Mouse (Mus musculus) inflammation-experienced regulatory T-cells, adult 6 months (primary cell): ENCODE results near the gene Ggn. TPM values are rescaled to one million over a fixed set of nuclear protein-coding genes. Genes with fewer than 3 reads are reported as not detected.
"Not testable (repeated sequence)": the region's sequence is repeated elsewhere in the genome, so short reads cannot be mapped to it uniquely, and the experiment has no call there.

Experiments
- ATAC-seq: one replicate; pipeline ENCODE4 v1.8.0; 2017
- polyA plus RNA-seq, 3 experiments: library from polyadenylated mRNA; unstranded; fragments of 100-300 nt; shearing (Covaris generic); gene quantifications; one replicate each; pipeline ENCODE4 v1.2.1; 2017

The Ggn gene
- polyA plus RNA-seq, 3 experiments from 2014 or later: not detected

DNA sequence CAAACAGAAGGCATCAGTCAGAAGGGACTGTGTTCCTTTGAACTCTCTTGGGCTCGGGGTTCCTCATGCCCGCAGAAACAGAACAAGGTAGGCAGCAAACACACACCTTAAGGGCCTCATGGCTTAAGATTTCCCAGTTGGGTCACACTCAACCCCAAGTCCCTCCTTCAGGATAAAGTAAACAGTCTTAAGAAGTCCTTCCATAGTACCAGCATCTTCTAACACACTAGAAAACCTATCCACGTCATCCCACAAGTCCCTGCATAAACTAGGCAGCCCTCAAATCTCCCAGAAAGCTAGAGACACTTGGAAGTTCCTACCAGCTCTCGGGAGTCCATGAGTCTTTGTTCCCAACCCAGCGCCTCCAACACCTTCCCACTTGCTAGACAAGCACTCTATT, 7.7 kb upstream of the Ggn start:
- ATAC-seq: no peak

DNA sequence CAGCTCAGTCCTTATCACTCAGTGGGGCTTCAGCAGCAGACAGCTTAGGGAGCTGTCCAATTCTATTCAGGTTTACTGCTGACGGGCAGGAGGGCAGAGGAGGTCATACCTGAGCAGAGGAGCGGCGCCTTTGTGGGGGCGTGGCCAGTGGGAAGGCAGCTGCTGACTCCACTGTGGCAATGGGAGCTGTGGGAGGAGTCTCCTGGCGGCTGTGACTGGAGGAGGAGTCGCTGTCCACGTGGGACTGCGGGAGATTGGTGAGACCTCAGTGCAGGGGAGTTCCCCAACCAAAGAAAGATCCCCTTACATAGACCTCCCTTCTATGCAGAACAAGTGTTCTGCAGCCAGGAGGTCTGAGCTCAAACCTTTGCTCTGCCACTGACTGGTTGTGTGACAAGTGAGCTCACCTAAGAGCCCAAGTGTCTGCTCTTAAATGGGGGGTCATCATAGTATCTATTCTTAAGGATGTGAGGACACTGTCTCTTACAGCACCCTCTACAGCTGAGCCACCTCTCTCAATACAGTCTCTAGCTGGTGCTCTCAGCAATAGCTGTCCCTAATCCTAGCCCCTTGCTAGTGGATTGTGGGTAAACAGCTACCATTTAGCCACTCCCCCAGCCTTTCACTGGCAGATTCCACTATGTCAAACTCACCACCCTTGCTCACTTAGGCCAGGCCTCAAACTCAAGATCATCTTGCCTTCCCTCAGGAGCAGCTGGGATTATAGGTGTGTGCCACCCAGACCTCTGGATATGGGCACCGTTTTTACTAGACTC, 7.1 kb upstream of the Ggn start:
- peak; percentile 35 for ATAC-seq

DNA sequence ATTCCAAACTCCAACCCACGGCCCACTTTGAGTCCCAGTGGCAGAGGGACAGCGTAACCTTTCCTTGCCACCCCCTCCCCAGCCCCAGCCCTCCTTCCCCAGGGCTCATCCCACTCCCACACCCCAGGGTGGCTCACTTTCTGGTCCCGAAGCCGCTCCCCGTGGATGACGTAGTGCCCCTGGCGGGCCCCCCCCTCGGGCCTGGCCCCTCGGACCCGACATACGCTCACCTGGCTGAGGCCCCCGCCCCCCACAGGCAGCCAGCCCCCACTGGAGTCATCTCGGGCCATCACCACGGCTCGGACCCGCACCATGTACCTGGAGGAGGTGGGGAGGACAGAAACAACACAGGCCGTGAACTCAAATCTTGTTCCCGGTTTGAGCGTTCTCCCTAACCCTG, 2.4 kb upstream of the Ggn start:
- no peak for ATAC-seq

DNA sequence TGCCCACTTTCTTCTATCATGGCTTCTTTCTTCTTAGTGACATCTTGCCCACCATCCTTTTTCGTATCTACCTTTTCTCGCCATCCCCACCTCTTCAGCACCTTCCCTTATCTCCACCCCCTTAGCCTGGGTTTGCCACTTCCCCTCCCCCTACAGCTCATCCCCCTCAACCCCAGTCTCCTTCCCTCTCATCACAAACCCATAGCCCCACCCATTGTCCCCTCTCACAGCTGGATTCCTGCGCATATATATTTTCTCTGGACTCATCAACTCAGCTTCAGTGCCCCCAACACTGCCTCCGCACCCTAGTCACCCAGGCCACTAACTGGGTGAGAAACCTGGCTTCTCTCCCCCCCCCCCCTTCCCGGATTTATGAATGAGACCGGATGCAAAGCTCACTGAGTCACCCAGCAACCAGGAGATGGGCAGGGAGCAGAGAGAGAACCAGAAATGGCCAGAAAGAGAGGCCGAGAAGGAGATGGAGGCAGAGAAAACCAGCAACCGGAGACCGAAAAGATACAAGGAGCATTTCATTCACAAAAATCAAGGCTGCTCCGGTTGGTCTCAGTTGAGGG, 1.8 kb upstream of the Ggn start:
- no peak for ATAC-seq

DNA sequence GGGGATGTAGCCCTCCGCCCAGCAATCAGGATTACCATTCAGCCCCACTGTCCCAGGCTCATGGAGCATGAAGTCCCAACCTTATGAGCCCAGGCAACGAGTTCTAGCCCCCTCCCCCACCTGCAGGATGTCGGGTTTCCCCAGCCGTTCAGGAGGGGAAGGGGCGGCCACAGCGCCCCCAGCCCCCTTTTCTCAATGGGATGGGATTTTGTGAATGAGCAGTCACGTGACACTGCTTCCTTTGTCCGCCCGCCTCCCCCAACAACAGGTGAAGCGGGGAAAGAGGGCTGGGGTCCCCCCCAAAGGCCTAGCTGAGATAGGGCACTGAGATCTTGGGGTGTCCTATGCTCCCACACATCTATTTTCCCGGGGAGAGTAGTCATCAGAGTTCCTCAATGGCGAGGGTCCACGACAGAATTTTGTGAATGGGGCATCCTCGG, 1.2 kb upstream of the Ggn start:
- no peak for ATAC-seq

DNA sequence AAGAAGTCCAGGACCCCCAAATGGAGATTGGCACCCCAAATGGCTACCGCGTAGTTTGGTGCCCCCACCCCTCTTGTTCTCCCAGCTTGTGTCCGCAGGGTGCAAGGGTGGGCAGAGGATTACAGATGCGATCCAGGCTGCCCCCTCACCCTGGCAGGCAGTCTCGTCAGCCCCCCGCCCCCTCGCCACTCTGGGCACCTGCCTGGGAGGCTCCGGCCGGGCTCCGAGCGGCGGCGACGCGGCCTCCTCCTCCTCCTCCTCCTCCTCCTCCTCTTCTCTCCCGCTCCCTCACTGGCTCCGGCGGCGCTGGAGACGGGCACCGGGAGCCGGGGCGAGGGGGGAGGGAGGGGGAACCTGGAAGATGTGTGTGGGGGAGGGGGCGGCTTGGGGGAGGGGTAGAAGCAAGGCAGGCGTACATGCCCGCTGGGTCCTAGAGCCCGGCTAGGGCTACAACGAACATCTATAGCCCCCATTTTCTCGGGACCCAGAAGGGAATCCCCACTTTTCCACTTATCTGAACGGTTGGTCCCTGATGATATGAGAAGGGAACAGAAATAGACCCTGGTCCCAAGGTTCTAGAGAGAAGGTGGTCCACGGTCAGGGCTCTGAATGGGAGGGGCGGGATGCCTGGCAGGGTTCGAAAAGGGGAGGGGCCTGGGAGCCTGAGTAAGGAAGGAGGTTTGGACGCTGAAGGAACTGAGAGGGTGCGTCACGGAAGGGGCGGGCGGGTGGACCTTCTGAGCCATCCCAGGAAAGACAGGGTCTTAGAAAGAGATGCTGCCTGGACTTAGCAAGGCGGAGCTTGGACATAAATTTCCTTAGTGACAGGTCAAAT, 562 bp upstream of the Ggn start:
- ATAC-seq: peak; percentile 21

DNA sequence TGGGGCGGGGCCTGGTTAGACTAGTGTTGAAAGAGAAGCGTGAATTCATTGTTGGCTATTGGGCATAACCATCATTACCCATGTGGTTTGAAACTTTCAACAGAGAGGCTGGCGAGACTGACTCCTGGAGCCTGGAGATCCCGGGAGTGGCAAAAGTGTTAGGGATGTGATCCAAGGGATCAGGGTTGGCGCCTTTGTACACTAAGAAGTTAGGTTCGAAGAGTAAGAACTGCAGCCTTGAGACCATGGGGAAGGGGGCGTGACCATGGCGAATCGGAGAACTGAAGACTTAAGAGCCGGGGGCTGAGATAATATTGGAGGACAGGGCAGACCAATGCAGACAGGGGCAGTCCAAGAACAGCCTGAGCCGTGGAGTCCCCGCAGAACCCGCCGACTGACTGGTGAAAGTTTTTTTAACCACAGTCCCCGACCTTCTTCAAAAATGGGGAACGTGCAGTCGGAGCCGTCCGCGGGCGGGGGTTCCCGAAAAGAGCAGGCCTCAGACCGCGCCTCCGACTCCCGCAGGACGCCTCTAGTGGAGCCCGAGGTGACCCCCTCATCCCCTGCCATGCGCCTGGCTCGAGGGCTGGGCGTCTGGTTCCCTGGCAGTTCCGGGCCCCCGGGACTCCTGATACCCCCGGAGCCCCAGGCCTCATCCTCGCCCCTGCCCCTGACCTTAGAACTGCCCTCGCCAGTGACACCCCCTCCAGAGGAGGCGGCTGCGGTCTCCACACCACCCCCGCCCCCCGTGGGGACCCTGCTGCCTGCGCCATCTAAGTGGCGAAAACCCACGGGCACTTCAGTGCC, 948 bp downstream of the Ggn start:
- no peak for ATAC-seq

DNA sequence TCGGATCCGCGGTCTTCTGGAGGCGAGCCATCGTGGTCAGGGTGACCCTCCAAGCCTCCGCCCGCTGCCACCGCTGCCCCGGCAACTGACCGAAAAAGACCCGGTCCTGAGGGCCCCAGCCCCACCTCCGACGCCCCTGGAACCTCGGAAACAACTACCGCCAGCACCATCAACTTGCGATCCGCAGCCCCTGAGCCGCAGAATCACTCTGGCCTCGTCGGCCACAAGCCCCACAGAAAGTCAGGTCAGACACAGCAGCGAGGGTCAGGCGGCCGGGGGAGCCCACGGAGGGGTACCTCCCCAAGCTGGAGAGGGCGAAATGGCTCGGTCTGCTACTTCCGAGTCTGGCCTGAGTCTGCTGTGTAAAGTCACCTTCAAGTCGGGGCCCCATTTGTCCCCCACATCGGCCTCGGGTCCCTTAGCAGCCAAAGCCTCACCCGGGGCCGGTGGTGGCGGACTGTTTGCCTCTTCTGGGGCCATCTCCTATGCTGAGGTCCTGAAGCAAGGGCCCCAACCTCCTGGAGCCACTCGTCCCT, 1.6 kb downstream of the Ggn start:
- no peak for ATAC-seq

DNA sequence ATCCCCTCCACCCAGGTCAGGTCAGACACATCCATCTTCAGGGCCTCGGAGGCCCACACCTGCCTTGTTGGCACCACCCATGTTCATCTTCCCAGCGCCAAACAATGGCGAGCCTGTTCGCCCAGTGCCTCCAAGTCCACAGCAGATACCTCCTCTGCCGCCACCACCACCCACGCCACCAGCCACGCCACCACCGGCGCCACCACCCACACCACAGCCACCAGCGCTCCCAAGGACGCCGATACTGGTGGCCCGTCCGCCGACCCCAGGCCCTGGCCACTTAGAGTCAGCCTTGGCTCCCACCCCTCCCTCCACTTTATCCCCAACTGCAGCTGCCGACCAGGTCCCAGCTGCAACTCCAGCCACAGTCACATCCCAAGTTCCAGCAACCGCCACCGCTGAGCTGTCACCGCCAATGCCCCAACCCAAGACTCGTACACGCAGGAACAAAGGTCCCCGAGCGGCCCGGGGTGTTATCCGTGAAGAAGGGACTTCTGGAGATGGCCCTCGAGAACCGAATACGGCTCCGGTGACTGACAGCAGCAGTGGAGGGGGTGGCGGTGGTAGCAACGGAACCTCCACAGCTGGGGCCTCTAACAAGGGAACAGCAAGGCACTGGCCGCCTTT, 2.5 kb downstream of the Ggn start:
- no peak for ATAC-seq

DNA sequence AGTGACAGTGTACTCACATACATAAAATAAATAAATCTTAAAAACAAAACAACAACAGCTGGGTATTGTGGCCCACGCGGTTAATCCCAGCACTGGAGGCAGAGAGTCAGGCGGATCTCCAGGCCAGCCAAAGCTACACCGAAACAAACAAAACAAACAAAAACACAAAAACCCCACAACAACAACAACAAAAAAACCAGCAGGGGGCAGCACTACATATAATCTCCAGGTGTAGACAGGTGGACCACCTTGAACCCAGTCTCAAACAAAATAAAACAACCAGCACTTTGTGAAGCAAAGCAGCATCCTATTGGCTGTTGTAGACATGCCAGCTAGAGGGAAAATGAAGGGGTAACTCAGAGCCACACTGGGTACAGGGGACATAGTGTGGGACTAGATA, 8.1 kb downstream of the Ggn start:
- ATAC-seq: no peak

DNA sequence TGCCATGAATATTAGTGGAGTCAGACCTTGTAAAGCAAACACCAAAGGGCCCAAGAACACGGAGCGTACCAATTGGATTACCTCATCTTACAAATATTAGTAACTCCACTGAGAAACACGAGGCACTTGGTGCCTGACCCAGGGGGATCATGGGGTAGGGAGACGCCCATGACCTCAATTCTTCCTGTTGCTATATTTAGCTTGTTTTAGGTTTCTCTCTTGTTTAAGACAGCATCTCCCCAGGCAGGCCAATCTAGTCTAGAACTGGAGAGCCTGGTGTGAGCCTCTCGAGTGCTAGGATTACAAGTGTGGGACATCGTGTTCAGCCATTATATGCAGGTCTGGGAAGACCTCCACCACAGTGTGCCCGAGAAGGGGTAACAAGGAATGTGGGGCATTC, 9.3 kb downstream of the Ggn start:
- peak; percentile 12 for ATAC-seq

DNA sequence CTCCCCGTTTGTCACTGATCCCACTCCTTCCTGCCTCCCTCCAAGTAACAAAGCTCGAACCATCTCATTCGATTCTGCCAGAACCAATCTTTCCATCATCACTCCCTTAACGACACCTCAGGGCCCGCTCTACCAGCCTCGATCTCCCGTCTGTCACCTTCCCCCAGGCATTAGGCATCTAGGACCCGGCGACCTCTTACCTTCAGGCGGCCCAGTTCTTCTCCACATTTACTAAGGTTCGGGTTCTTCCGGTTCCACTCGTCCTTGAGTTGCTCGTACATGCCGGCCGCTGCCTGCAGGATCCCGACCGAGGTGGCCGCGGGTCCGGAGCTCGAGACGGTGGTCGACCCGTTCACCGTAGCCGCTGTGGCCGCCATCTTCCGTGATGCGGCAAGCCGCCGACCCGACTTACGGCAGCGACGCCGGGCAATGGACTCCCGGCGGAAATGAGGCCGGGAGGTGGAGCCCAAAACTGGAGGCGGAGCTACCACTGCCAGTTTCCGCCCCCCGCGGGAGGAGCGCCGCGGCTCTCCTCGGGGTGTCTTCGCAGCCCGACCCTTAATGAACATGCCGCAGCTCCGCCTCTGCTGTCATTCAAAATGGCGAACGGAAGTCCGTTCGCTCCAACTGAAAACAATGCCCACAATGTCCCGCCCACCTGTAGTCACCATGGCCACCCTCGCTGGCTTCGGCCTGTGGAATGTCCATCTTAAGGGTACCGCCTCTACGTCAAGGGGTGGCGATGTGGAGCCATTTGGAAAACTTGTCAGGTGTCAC, 10.3 kb downstream of the Ggn start, which contains the start of gene Psmd8:
Gene Psmd8 (minus strand): TSS at position 625 of the 777 bp plus-strand sequence.
- ATAC-seq: peak; percentile 96

DNA sequence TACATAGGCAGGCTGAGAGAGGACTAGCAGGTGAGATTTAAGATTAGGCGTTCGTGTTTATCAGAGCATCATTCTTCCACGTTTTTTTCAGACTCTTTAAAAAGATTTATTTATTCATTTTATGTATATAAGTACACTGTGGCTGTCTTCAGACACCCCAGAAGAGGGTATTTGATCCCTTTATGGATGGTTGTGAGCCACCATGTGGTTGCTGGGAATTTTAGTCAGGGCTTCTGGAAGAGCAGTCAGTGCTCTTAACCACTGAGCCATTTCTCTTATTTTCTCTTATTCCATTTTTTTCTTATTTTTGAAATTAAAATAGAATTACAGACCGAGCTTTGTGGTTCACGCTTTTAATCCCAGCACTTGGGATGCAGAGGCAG, 10.8 kb downstream of the Ggn start:
- ATAC-seq: no peak

DNA sequence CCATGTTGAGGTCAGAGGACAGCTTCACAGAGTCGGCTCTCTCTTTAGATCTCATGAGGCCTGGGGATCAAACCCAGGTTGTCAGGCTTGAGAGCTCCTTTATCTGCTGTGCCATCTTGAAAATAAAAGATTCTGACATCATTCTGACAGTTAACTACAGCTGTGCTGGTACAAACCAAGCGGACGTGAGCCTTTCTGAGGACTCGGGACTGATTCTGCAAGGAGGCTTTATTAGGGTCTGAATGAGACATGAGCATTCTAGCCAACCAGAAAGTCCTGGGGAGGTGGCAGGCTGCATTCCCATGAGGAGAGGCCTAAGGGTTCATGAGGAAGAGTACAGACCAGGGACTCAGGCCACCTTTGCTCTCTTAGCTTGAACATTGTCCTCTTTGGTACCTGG, 11.3 kb downstream of the Ggn start:
- ATAC-seq: not testable (repeated sequence)

DNA sequence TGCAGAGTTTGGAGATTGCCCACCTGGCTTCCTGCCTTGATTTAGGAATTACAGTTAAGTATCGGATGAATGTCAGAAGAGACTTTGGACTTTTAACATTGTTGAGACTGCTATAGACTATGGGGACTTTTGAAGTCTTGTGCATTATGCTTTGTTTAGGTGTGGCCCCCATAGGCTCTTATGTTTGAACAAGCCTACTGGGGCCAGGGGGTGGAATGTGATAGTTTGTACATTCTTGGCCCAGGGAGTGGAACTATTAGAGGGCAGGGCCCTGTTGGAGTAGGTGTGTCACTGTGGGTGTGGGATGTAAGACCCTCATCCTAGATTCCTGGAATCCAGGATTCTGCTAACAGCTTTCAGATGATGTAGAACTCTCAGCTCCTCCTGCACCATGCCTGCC, 24.2 kb downstream of the Ggn start:
- not testable (repeated sequence) for ATAC-seq

DNA sequence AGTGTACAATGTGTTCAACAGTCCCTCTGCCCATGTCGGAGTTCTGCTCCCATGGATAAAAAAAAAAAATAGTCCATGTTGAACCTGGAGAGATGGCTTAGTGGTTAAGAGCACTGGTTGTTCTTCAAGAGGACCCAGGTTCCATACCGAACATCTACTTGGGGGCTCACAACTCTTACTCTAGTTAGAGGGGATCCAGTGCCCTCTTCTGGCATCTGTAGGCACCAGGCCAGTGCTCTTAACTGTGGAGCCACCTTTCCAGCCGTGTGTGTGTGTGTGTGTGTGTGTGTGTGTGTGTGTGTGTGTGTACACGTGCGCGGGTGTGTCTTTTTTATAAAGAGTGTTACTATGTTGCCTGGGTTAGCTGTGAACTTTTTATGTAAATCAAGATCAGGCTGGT, 32.6 kb downstream of the Ggn start:
- no peak for ATAC-seq

DNA sequence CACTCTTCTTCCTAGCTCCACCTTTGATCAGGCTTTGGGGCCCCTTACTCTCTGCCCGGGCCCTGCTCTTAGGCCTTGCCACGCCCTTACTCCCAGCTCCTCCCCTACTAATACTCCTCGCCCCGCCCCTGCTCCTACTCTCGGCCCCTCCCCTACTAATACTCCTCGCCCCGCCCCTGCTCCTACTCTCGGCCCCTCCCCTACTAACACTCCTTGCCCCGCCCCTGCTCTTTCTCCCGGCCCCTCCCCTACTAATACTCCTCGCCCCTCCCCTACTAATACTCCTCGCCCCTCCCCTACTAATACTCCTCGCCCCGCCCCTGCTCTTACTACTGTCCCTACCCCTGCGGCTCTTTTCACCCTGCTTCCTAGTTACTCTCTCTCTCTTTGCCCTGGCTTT, 41.0 kb downstream of the Ggn start:
- not testable (repeated sequence) for ATAC-seq

DNA sequence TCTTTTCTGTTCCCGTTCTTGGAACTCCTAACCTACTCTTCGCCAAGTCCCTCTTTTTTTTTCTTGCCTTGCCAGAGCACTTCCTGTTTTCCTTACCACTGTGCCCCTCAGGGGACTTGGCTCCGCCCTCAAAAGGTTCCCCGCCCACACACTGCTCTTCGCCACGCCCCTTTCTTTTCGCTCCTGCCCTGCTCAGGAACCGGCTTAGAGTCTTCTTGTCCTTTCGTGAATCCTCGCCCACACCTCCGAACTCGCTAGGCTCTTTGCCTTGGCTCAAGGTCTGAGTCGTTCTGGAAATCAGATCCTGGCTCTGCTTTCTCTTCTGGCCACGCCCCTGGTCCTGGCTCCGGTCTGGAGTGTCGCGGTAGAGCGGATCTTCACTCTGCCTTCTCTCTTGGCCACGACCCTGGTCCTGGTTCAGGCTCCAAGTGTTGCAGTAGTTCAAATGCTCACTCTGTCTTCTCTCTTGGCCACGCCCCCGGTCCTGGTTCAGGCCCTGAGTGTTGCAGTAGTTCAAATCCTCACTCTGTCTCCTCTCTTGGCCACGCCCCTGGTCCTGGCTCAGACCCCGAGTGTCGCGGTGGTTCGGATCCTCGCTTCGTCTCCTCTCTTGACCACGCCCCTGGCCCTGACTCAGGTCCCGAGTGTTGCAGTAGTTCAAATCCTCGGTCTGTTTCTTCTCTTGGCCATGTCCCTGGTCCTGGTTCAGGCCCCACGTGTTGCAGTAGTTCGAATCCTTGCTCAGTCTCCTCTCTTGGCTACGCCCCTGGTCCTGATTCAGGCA, 41.6 kb downstream of the Ggn start:
- peak; percentile 93 for ATAC-seq

DNA sequence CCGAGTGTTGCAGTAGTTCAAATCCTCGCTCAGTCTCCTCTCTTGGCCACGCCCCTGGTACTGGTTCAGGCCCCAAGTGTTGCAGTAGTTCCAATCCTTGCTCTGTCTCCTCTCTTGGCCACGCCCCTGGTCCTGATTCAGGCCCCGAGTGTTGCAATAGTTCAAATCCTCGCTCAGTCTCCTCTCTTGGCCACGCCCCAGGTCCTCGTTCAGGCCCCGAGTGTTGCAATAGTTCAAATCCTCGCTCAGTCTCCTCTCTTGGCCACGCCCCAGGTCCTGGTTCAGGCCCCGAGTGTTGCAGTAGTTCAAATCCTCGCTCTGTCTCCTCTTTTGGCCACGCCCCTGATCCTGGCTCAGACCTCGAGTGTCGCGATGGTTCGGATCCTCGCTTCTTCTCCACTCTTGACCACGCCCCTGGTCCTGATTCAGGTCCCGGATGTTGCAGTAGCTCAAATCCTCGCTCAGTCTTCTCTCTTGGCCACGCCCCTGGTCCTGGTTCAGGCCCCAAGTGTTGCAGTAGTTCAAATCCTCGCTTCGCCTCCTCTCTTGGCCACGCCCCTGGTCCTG, 42.3 kb downstream of the Ggn start:
- ATAC-seq: no peak
